Mouse (Mus musculus): Measurements from ENCODE around the gene Lamtor1.

Gene Lamtor1

GRCm38 (mm10) chr7:101905561-101906286 is at the start of gene Lamtor1:
TSS of gene Lamtor1 (plus strand) at chr7:101905904.
- DNase-seq (ENCODE audit: low read depth, low spot score): peak; percentile 99

DNA sequence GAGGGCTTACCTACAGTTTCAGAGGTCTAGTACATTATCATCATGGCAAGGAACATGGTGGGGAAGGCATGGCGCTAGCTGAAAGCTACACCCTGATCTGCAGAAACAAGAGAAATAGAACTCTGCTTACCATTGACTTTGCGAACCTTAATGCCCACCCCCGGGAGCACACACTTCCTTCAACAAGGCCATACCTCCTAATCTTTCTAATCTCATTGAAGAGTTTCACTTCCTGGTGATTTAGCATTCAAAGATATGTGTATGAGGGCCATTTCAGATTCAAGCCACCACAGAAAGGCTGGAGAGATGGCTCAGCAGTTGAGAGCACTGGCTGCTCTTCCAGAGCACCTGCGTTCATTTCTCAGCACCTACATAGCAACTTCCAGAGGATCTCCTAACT is 48.6 kb upstream of the Lamtor1 start, which contains the start of gene Folr2:
Gene Folr2 (minus strand): TSS at position 101 of the 400 bp plus-strand sequence.
- DNase-seq (ENCODE audit: low read depth, low spot score): no peak

DNA sequence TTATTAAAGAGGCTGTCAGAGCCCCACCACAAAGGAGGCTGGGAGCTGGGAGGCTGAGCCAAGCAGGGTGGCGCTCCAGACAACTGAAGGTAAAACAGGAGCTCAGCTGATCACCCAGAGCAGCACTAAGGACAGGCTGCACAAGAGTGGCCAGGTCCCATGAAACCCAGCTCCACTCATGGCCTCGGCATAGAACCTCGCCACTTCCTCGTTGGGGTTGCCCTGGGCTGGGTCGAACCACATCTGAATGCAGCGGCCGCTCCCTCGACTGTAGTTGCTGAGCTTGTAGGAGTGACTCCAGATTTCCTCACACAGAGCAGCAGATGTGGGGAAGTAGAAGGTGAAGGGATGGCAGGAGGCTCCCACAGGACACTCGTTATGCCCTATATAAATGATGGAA is 47.3 kb upstream of the Lamtor1 start:
- DNase-seq (ENCODE audit: low read depth, low spot score): no peak

- no peak for DNase-seq (ENCODE audit: low read depth, low spot score)
These were observed 44.7 kb upstream of the Lamtor1 start for GRCm38 (mm10) chr7:101860978-101861377.

DNA sequence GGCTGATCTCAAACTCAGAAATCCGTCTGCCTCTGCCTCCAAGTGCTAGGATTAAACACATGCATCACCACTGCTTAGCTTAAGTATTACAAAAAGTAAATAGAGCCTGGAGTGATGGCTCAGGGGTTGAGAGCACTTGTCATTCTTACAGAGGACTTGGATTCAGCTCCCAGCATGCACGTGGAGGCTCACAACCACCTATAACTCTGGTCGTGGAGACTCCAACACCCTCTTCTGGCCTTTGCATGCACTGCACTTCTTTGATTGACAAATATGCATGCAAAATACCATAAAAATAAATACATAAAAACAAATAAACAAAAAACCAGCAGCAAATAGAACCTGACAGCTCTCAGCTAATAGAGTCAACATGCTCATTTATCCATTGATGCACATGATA is 43.4 kb upstream of the Lamtor1 start:
- DNase-seq (ENCODE audit: low read depth, low spot score): no peak

GRCm38 (mm10) chr7:101863415-101863814 is 42.3 kb upstream of the Lamtor1 start, which contains the start of gene Anapc15:
TSS of gene Anapc15 (plus strand) at chr7:101863715.
- DNase-seq (ENCODE audit: low read depth, low spot score): no peak

- DNase-seq (ENCODE audit: low read depth, low spot score): no peak
These were observed 39.0 kb upstream of the Lamtor1 start for GRCm38 (mm10) chr7:101866491-101867265.

GRCm38 (mm10) chr7:101867482-101867881 is 38.2 kb upstream of the Lamtor1 start:
- DNase-seq (ENCODE audit: low read depth, low spot score): no peak

DNA sequence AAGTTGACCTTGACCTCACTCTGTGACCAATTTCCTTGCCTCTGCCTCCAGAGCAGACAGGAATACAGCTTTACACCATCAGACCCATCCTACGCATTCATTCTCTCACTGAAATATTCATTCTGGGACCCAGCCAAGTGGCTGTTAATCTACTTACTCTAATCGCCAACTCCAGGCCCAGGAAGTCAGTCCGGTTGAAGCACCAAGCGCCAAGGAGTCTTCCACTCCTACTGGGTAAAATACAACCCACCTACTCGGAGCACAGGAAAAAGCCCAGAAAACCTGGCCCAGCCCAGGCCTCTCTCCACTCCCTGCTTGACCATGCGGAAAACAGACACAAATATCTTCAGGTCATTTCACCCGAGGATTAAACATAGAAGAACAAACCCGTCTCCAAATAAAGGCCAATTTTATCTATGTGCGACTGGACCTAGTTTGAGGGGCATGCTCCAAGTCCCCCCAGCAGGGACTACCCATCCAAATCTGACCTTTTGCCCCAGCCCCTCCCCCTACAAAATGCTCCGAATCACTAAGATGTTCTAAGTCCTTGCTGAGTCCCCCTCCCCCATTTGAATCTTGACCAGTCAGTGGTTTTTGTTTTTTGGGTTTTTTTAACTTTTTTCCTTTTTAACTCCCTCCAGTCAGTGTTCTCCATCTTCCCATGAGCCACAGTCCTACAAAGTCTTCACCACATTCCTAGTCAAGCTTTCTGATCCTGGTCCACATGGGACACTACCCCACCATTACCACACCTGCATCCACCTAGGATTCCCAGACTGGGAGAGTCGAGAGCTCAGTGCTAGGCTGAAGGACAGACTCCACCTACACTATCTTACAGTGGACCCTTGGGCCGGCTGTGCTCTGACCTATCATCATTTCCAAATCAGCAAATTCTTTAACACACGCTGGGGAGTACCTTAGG is 37.2 kb upstream of the Lamtor1 start:
- no peak for DNase-seq (ENCODE audit: low read depth, low spot score)

DNA sequence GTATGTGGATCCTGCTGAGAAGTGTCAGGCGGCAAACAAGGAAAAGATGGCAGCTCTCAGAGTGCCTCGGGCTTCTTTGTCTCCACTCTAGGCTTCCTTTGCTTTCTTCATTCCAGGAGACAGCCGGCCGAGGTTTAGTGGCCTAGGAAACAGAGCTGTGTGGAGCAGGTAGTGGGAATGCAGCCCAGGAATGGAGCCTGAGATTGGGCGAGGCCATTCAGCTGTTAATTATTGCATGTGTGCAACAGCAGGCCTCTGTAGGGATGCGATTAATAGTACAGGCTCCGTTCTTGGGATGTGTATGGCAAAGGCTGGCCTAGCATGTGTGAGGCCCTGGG is 36.6 kb upstream of the Lamtor1 start:
- DNase-seq (ENCODE audit: low read depth, low spot score): no peak

DNA sequence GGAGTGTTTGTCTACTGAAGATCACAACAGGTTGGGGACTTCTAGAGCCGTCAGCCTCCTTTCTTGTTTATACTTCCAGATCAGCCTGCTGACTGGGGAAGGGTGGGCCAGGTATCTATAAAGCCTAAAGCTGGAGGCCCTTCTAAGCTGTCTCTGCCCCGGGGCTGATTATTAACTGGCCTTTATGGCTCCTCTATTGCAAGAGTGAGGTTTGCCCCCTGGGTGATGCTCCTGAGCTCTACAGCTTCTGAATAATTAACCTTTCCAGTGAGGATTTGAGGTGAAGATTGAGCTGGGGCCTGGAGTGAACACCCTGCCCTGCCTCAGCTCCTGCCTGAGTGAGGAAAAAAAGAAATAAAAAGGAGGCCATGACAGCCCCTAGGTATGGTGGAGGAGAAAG is 35.1 kb upstream of the Lamtor1 start, which contains the start of gene Folr1:
Gene Folr1 (minus strand): TSS at position 160 of the 400 bp plus-strand sequence.
- DNase-seq (ENCODE audit: low read depth, low spot score): no peak

DNA sequence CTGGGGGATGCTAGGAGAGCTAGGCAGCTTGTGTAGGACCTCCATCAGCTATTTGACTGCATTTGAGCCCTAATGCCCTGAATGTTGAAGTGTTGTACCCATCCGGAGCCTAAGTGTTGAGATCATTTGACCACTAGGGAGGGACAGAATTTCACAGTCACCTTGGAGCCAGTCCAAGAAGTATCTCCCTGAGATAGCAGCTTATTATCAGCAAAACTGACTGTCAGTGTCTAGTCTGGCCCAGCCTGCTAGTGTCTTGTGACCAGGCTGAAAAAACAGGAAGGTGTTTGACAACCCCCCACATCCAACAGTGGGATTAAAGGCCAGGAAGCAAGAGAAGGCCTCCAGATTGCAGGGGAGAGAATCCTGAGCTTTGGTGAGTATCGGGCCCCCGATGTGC is 34.4 kb upstream of the Lamtor1 start:
- no peak for DNase-seq (ENCODE audit: low read depth, low spot score)

DNA sequence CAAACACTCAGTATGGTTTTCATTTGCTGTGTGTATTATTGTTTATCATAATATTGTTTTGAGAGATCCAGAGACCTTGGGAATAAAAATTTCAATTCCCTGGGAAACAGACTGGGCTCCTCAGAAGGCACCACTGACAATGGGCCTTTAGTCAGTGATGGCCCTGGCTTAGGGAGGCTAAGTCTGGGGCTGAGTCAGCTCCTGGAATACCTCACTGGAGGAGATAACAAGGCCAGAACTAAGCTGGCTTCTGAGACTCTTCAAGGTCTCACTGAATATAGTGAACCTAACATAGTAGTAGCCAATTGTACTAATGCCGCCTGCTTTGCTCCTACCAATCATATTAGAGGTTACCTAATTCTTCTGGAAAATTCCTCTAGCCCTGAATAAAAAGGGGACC is 29.7 kb upstream of the Lamtor1 start:
- no peak for DNase-seq (ENCODE audit: low read depth, low spot score)

DNA sequence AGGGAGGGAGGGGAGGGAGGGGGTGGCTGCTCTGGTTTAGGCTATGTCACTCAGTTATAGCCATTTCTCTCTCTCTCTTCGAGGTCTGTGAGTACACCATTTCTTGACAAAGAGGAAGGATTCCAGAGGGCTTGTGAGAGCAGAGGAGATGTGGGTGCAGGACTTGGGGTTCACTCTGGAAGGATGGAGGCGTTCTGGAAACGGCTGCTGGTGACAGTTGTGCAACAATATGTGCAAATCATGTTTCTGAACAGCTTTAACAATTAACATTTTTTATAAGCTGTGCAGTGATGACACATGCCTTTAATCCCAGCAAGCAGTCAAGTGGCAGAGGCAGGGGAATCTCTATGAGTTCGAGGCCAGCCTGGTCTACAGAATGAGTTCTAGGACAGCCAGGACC is 24.8 kb upstream of the Lamtor1 start:
- no peak for DNase-seq (ENCODE audit: low read depth, low spot score)

DNA sequence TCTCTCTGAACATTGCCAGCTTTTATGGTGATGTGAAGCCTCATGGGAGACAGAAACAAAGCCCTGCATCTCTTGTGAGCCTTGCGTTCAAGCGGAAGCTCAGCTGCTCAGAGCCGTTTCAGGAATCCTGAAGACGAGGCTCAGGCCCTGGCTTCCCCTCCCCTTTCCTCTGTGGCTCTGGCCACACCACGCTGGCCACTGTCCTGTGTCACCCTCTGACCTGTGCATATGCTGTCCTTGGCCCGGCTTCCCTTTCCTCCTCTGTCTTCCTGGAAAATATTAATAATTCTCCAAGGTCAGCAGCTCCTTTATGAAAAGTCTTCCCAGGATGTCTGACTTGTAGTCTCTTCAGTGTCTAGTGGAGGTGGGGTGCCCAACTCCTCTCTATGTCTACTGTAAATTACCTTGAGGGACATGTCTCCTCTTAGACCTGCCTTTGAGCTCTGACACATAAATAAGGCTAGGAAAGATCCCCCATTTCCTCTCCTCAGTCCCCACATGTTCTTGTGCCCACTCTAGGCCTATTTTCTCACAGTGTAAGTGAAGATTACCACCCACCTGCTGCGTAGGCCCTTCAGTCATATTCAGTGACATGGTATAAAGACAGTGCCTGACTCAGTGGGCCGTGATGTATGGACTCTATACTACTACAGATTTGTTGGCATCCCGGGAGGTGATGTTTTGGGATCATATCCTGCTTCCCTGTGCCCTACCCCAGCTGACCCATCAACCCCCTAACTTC is 23.1 kb upstream of the Lamtor1 start:
- DNase-seq (ENCODE audit: low read depth, low spot score): no peak

- DNase-seq (ENCODE audit: low read depth, low spot score): no peak
These were observed 21.5 kb upstream of the Lamtor1 start for GRCm38 (mm10) chr7:101884160-101884559.

GRCm38 (mm10) chr7:101886274-101886673 is 19.4 kb upstream of the Lamtor1 start:
- no peak for DNase-seq (ENCODE audit: low read depth, low spot score)

DNA sequence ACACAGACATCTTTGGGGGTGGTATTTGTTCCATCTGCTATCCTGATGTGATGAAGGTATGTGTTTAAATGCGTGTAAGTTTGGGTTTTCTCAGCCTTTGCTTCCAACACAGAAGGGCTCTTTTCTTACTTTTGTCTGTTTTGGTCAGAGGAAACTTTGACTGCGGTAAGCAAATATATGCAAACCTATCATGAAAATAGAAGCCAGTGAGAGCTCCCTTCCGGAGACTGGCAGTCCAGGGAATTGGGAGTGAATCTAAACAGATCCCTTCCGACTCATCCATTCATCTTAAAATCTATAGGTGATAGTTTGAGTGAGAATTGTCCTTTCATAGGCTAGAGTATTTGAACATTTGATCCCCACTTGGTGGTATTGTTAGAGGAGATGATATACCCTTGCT is 17.2 kb upstream of the Lamtor1 start:
- DNase-seq (ENCODE audit: low read depth, low spot score): no peak

GRCm38 (mm10) chr7:101895695-101896094 is 10.0 kb upstream of the Lamtor1 start:
- no peak for DNase-seq (ENCODE audit: low read depth, low spot score)

GRCm38 (mm10) chr7:101896104-101897066 is 9.3 kb upstream of the Lamtor1 start:
- DNase-seq (ENCODE audit: low read depth, low spot score): peak; percentile 100
